Mouse (Mus musculus): Measurements from ENCODE around the gene Fbxl2.

DNA sequence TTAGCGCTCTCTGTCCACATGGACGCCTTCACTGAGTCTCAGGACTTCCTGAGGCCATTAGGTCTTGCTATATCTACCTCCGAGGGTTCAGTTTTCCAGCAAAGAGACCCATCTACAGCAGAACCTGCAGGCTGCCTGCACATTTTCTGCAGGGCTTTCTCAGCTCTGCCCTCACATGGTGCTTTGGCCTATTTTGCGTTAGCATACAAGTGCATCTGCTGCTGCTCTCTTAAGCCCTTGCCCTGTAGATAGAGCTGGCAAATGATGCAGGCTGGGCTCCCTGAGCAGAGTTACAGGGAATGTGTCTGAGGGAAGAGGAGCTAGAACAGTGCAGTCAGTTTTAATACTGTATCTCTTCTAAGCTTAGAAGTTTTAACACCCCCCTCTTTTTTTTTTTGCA is 71.0 kb downstream of the Fbxl2 start:
- no peak for TF ChIP-seq CTCF (IDR thresholded peaks at IDR 0.05; ENCODE audit: borderline replicate concordance, insufficient read depth, low read depth, low read length)
- no peak for TF ChIP-seq POLR2A (IDR thresholded peaks at IDR 0.05; ENCODE audit: borderline replicate concordance, insufficient read depth, low read length)
